Mouse (Mus musculus) ovary, postnatal 36 days (tissue): ENCODE results near the gene Smim13.
"Not testable (repeated sequence)": the region's sequence is repeated elsewhere in the genome, so short reads cannot be mapped to it uniquely, and the experiment has no call there.

Experiments
- DNase-seq: peaks from one replicate; pipeline ENCODE4 v3.0.0; 2022; ENCODE audit warnings: low spot score, mixed read lengths

The Smim13 gene

DNA sequence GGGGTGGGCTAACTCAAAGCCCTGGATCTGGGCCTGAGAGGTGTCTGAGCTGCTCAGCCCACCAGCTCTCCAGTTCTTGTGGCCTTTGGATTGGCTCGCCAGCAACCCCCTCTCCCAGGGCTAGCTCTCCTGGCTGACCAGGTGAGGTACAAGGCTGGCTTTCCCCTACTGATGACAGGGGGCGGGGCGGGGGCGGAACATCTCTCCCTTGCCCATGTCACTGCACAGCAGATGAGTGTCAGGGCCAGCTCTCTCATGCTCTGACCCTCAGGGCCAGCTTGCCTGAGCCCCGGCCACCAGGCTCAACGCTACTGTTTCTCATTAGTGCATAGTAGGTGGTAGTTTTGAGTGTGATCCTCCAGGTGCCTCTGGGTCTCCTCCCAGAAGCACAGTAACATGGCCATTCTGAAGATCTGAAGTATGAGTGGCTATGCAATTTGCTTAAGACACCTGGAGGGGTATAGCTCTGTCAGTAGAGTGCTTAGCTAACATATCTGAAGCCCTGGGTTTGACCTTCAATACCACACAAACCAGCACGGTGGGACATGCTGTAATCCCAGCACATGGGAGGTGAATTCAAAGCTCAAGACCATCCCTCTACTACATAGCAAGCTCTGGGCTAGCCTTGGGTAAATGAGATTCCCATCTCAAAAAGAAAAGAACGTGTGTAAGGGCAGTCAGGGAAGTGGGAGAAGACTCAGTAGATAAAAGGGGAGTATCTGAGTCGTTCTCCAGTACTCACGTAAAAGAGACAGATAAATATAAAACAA lies 11.4 kb upstream of the Smim13 start:
- DNase-seq = no peak

DNA sequence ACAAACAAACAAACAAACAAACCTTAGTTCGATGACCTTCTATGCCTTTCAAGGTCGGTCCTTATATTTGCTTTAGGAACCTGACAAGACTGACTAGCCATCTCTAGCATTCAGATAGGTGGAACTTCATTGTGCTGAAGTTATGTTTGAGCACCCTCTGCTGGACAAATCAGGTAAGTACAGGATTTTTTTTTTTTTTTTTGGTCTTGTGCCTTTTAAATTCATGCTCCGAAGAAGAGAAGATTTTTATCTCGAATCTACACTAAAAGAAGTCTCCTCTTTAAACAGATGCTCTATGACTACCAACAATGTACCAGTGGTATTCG lies 10.9 kb upstream of the Smim13 start:
- DNase-seq = no peak

DNA sequence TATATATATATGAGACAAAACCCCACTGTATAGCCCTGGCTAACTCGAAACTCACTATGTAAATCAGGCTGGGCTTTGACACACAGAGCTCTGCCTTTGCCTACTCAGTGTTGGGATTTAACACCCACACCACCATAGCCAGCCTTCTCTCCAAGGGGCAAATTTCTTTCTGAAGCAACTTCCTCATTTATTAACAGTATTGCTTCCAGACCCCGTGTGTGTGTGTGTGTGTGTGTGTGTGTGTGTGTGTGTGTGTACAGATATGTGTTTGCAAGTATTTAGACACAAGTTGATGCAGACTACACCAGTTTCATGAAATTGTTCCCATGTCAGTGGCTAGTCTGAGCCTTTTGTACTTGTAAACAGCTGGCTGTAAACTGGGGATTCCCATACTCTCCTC lies 8.1 kb upstream of the Smim13 start:
- DNase-seq = no peak

DNA sequence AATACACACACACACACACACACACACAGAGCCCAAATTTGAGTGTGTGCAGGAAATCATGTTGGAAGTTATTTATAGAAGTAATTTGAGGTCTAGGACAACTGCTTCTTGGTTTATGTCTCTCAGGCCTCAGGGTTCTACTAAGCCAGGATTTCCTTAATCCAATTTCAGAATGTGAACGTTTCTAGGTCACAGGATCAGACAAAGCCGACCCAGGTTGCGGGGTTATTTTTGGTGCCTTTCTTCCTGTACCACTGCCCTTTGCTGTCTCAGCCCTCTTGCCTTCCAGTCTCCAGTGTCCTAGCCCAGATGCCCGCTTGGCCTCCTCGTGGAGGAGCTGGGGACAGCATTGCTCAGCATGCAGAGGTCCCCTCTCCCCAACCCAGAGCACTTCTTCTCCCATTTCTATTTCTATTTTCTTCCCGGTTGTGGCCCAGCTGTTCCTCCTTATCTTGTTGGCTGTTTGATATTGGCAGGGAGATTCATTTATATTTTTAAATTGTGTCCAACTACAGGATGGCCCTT lies 5.3 kb upstream of the Smim13 start:
- peak; percentile 45 for DNase-seq

DNA sequence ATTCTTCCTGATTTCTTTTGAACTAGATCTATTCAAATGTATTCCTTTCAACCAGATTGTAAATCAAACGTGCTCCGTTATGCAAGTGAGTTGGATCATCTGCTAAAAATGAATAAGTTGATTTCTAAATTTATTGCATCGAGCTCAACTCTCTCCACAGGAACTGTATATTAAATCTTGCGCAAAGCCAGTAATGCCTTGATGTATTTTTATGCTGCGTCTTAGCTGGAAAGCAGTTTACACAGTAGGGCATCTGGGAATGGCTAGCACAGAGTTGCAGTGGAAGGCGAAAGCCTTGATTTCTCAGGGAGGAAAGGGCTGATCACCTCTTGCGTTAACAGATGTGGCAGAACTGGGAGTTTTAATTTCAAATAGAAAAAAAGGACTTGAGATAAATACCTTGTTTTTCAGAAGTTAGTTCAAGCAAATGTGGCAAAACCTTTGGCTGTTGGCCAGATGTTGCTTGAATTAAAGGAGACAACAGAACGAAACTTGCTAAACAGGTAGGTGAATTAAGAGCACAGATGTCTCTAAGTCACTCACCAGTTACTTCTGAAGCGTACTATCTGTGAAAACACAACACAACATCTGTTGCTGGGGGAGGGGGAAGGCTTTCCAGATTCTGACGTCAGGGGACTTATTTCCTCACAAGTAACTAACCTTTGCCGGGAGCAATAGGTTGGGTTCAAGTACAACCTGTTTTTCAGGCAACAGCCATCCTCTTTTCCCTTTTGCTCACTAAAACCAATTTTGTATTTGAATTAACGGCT lies 708 bp upstream of the Smim13 start:
- no peak for DNase-seq

DNA sequence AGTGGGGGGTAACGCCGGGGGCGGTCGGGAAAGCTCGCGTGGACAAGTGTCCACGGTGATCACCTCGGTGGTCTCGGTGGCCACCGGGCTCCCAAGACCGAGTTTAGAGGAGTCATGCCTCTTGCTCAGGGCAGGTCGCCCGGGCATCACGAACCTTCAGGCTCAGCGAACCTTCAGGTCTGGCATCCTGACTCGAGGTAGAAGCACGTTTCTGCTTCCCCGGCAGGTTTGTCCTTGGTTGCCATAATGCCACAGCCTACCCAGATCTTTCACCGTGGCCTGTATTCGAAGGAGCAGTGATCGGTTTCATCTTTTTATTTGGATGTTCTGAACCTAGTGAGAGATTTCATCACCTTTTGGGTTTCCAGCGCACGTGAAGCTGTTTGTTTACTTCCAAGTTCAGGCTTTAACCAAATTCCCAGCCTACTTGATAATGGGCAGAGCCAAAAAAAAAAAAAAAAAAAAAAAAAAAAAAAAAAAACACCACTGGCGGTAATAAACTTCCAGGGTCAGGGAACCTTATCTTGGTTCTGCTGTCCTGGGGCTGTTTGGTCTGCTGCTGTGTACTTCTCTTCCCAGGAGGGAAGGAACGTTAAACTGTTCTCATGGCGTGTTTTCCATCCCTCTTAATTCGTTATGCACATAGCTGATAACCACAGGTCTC lies 806 bp downstream of the Smim13 start:
- DNase-seq = no peak

DNA sequence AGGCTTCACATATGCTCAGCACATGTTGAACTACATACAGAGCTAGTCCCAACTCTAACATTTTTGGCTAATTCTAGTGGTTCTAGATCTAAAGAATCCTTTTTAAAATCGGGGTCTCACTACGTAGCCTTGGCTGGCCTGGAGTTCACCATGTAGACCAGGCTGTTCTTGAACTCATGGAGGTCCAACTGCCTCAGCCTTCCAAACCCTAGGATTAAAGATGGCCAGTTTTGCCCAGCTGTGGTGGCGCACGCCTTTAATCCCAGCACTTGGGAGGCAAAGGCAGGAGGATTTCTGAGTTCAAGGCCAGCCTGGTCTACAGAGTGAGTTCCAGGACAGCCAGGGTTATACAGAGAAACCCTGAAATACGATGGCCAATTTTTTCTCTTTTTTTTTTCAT lies 1.6 kb downstream of the Smim13 start:
- not testable (repeated sequence) for DNase-seq

DNA sequence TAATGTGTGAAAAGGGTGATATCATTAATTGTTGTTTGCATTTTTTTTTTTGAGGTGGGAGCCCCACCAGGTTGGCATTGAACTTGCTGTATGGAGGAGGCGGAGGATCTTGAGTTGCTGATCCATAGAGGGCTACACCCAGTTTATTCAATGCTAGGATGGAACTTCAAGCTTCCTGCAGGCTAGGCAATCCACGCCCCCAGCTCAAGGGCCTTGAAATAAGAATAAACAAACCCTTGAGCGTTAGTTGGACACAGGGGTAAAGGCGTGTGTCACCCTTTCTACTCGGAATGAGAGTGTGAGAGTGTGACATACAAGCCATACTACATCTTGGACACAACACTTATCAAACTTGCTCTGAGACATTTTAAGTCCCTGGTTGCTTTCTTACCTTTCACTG lies 2.0 kb downstream of the Smim13 start:
- no peak for DNase-seq

DNA sequence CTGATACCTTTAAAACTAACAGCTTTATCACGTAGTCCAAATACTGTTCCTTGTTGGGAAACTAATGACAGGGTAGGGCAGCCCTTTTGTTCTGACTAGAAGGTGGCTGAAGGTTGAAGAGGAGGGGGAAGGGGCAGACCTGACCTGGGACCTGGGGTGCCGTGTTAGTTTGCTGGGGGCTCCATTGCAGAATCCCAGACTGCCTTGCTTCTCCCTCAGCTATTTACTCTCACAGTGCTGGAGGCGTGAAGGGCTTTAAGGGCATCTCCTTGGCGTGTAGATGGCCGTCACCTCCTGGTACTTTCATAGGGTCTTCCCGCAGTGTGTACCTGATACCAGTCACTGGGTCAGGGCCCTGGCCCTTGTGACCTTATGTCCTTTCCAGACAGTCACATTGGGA lies 2.5 kb downstream of the Smim13 start:
- no peak for DNase-seq

DNA sequence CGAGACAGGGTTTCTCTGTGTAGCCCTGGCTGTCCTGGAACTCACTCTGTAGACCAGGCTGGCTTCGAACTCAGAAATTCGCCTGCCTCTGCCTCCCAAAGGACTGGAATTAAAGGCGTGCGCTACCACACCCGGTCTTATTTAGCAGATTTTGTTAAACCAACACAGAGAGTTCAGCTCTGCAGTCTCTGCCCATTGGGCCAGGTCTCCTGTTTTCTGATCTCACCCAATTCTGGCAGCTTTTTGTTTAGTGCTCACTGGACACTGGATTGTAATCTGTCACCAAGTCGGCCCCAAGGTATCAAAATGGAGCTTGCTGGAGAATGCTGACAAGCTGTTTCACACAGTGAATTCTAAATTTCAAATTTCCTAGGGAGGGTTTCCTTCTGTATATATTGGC lies 3.1 kb downstream of the Smim13 start:
- DNase-seq = no peak

DNA sequence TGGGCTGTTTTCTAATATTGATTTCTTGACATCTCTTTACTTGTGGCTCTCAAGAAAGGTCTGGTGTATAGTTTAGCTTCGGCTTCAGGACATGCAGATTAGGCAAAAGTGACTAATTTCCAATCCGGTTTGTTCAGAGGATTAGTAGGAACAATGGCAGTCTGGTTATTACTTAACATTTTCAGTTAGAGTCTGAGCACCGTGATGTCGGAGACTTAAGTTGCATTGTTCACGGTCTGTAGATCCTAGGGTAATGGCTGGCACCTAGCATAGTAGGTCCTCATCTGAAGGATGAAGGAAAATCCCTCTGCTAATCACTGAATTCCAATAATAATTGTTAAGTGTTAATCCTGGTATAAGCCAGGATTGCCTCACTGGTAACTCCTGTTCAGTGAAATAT lies 6.5 kb downstream of the Smim13 start:
- no peak for DNase-seq

DNA sequence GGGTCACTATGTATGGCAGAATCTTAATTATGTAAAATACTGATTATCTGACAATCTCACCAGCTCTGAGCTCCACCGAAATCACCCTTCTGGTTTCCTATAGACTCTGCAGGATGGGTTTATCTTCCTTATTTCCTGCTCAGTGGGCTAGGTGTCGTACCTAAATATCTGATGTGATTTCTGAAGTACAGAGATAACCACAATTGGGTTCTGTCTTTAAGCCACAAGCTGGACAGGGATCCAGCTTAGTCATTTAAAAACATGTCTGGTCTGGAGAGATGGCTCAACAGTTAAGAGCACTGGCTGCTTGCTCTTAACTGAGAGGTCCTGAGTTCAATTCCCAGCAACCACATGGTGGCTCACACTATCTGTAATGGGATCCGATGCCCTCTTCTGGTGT lies 7.3 kb downstream of the Smim13 start:
- DNase-seq = no peak

DNA sequence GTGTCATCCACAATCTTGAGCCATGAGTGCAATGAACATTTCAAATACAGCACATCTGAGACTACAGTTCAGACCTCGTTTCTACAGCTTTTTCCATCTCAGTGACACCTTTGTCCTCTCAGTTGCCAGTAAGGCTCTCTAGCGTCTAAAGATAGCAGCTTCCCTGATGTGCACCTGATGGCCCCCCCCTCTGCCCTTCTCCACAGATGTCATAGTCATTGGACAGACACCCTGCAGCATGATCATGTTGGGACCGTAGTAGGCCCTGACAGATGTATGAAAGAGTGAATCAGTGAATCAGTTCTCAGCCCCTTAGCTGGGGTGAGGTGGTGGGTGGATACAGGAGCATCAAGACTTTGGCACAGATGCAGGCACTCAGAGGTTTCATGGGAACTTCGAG lies 8.2 kb downstream of the Smim13 start:
- DNase-seq = no peak

DNA sequence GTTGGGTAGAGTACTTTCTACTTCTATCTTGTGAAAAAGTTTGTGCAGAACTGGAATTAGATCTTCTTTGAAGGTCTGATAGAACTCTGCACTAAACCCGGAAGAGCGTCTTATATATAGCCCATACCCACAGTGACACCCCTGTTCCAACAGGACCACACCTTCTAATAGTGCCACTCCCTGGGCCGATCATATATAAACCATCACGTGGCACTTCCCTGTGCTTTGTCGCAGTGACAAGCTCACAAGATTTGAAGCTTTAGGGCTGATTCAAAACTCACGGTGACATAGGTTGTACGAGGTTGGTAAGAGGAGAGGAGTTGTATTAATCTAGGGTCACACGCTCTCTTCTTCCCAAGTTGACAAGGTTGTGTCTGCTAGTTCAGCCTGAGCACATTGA lies 12.0 kb downstream of the Smim13 start:
- DNase-seq = not testable (repeated sequence)

DNA sequence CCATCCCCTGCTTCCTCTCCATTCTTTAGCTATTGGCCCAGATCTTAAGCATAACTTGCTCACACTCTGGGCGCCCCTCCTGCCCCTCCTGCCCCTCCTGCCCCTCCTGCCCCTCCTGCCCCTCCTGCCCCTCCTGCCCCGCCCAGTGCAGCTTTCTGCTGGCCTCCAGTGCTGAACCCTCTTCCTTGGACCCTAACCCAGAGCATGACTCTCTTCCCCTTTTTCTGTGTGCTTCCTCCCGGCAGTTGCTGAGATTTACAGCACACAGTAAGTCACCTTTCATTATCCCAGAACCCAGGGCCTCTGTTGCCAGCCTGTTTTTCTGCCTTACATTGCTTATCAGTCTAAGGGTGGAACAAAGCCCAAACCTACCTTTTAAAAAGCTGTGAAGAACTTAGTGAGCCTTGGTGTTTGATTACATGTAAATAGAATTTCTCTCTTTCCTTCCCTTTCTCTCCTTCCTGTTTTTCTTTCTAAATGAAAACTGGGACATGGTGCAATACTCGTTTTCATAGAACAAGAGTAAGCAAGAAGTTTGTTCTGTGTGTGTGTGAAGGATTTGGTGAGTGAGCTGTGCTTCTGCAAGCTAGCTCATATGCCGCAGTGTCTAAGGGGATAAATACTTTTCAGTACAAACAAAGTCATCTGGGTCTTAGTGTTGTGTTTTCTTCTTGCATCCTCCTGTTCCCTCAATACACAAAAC lies 13.8 kb downstream of the Smim13 start:
- DNase-seq = no peak

DNA sequence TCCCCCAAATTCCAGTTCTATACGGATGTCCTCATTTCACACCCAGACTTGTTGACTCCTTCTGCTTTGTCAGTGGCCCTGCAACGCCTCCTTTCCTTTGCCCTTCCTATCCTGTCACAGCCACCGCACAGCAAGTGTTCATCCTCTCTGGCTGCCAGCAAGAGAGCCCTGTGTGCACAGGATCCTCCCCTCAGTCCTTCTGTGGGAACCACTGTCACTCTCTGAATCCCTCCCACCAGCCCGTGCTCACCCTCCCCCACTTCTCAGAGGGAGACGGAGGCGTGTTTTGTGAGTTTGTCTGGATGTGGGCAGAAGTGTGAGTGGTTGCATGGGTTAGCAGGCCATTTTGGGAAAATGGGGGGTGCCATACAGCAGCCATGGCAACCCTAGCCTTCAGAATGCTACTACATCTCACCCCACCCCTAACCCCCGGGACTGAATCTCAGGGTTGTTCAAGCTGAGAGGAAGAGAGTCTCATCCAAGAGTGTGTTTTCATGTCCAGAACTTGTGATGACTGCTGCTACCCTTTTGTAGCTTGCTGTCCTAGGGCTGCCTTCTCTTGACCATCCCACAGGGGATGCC lies 18.3 kb downstream of the Smim13 start:
- peak; percentile 11 for DNase-seq

DNA sequence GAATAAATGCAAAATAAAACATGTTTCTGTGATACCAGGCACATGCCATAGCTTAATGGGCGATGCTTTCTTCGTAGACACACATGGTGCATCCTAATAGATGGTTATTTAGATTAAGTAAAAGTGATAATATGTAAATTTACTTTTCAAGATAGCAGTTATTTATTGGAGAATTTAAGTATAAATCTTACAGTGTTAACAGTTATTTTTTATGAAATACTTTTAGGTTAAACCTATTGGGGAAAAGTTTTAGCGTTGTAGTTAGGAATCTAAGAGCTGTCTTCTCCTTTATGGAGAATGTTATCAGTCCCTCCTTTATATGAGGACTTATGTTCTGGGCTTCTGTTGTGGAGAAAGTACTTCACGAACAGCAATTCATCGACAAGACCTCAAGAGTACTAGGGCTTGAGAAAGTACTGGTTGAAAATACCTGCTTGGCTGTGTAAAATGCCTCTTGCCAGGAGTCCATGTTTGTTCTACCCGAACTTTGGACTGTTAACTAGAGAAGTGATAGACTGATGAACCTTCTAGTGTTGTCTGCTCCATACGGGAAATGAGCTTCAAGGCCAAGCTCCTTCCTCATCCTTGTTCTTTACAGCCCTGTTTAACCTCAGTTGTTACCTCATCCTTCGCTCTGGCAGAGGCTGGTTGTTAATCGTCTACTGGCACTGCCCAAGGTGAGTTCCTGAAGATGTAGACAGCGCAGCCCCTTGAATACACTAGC lies 24.4 kb downstream of the Smim13 start, which contains the start of gene Gm17364:
Gene Gm17364, minus strand, starts transcription at position 51 of the 724 bp plus-strand sequence.
- no peak for DNase-seq

DNA sequence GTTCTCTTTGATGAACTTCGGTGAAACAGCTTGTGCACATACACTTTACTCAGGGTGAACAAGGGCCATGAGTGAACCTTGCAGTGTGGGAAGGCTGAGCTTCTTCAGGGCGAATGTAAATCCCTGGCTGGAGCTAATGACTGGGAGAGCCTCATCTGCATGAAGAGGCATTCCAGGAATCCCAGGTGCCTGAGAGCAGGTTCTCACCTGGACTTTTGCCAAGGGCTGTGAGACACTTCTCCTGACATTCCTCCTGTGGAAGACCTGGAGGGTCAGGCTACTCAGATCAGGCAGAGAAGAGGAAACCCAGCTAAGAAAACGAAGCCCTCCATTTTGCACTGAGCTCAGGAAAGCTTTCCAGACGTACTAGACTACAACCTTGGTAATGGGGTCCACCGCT lies 31.1 kb downstream of the Smim13 start:
- no peak for DNase-seq

DNA sequence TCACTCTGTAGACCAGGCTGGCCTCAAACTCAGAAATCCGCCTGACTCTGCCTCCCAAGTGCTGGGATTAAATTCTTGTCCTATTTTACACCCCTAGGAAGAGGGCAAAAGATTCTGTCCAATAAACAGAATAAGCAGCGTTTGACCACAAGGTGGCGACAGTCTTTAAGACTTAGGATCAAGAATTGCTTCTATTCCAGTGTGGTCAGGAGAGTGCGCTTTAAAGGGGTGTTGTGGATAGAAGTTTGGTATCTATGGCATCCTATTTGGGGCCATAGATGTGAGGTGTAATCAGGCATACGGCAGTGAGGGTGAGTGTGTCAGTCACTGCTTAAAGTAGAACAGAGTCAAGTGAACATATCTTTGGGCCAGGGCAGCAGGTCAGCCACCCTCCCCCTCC lies 33.6 kb downstream of the Smim13 start:
- DNase-seq = peak; percentile 23

DNA sequence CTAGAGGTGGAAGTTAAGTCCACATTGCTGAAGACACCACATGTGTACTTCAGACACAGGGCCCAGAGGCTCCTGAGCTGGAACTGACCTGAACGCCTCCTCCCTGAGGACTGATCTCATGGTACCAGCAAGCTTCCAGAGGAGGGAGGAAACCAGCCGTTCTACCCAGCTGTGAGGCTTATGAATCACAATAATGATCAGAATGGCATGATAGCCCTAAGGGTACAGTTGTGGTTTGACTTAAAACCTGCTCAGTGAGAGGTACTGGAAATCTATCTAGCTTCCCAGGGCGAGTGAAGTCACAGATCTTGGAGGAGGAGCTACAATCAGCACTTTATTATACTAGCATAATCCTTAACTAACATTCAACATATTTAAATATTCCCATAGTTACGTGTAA lies 35.8 kb downstream of the Smim13 start:
- no peak for DNase-seq

DNA sequence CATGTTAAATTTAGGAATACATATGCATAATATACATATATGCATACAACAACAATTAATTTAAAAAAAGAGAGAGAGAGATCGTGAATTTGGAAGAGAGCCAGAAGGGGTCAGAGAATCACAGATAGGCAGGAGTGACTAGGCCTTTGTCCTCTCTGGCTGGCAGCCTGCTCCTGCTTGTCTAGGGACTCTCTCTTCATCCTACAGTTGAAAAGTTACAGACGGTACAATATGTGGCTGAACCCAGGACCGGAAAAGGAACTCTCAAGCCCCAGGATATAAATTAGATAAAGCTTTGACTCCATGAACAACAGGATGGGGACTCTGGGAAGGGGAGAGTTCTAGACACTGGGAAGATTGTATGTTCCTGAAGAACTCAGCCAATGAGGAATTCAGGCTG lies 36.6 kb downstream of the Smim13 start:
- DNase-seq = no peak
